Mouse (Mus musculus) erythroblast, embryonic 14.5 days (primary cell): ENCODE data around the gene Olfr657. TPM values are rescaled to one million over a fixed set of nuclear protein-coding genes. Genes with fewer than 3 reads are reported as not detected.

Experiments used
- H3K27me3 ChIP-seq: 2 replicates; pipeline ENCODE4 v1.6.1; 2012; ENCODE audit warnings: inconsistent platforms; ENCODE audit not compliant: control insufficient read depth
- H3K36me3 ChIP-seq: 2 replicates; pipeline ENCODE4 v1.6.1; 2012; ENCODE audit warnings: mild to moderate bottlenecking, inconsistent platforms; ENCODE audit not compliant: control insufficient read depth
- H3K4me1 ChIP-seq: 2 replicates; pipeline ENCODE4 v1.6.1; 2012; ENCODE audit warnings: inconsistent platforms; ENCODE audit not compliant: control insufficient read depth
- H3K4me3 ChIP-seq: replicated peaks from 2 replicates; pipeline ENCODE3; 2012; ENCODE audit warnings: moderate library complexity, mild to moderate bottlenecking, inconsistent platforms
- H3K9me3 ChIP-seq: 2 replicates; pipeline ENCODE4 v1.6.1; 2012; ENCODE audit warnings: low read length, inconsistent platforms, mixed read lengths; ENCODE audit not compliant: control insufficient read depth
- GATA1 ChIP-seq: IDR thresholded peaks from 2 replicates; pipeline ENCODE4 v1.6.1; 2012; ENCODE audit warnings: low read length, inconsistent platforms, mixed read lengths
- TAL1 ChIP-seq: IDR thresholded peaks from 3 replicates; pipeline ENCODE4 v1.6.1; 2012; ENCODE audit warnings: low read length, inconsistent platforms, mixed read lengths
- polyA plus RNA-seq: library from polyadenylated mRNA; stranded (reverse); fragments of >175 nt; gene quantifications from 2 replicates; pipeline ENCODE4 v1.2.3, GENCODE M21; 2012

Olfr657 gene
- polyA plus RNA-seq, 1 experiment, result not detected

- H3K4me3 ChIP-seq, result no peak within 1 kb of the TSS
- no peaks in the 10 kb centered on the region for H3K27me3 ChIP-seq
- no peaks in the 10 kb centered on the region for H3K36me3 ChIP-seq
- H3K4me1 ChIP-seq, result no peaks in the 10 kb centered on the region
- peaks cover 3% of the 10 kb centered on the region; the same call in 1 of the 2 replicates for H3K9me3 ChIP-seq
- no peak for TF ChIP-seq GATA1
- TF ChIP-seq TAL1, result no peak
These were observed 22.4 kb downstream of the Olfr657 start, which contains the start of gene Olfr658 for GRCm38 (mm10) chr7:104646841-104647482. Gene Olfr658 (minus strand): TSS chr7:104647305.

- TF ChIP-seq TAL1 (no peak), GATA1 (no peak)
- no peaks in the 10 kb centered on the region for H3K27me3 ChIP-seq
- no peaks in the 10 kb centered on the region for H3K4me1 ChIP-seq
- peaks cover 3% of the 10 kb centered on the region; the same call in 1 of the 2 replicates for H3K9me3 ChIP-seq
- H3K36me3 ChIP-seq, result no peaks in the 10 kb centered on the region
- no peak within 1 kb of the TSS for H3K4me3 ChIP-seq
These were observed 41.9 kb downstream of the Olfr657 start, which contains the start of gene Olfr659 for GRCm38 (mm10) chr7:104666453-104666852. Gene Olfr659 (plus strand): TSS chr7:104666753.

- Histone ChIP-seq H3K4me3 (no peak within 1 kb of the TSS), H3K27me3 (no peaks in the 10 kb centered on the region), H3K36me3 (no peaks in the 10 kb centered on the region), H3K4me1 (no peaks in the 10 kb centered on the region), H3K9me3 (0 out of 2 replicates have a peak, but pooled peaks cover 2% of the 10 kb centered on the region)
- TF ChIP-seq GATA1 (no peak), TAL1 (no peak)
These were observed 61.6 kb downstream of the Olfr657 start, which contains the start of gene Olfr661 for GRCm38 (mm10) chr7:104686201-104686600. Gene Olfr661 (plus strand): TSS chr7:104686501.

Other genes starting within 250 kb of the Olfr657 start
- not detected in 2 replicates for gene Trim30c, start 224.0 kb upstream of the Olfr657 start, polyA plus RNA-seq
- gene Trim30a, start 159.6 kb upstream of the Olfr657 start, polyA plus RNA-seq, result not detected in 2 replicates
- not detected in 2 replicates for gene Trim30d, start 116.9 kb upstream of the Olfr657 start, polyA plus RNA-seq
- not detected in 2 replicates for gene Olfr651, start 74.7 kb upstream of the Olfr657 start, polyA plus RNA-seq
- gene Olfr652, start 63.9 kb upstream of the Olfr657 start, polyA plus RNA-seq, result not detected in 2 replicates
- not detected in 2 replicates for gene Olfr653, start 47.5 kb upstream of the Olfr657 start, polyA plus RNA-seq
- not detected in 2 replicates for gene Olfr654, start 37.8 kb upstream of the Olfr657 start, polyA plus RNA-seq
- not detected in 2 replicates for gene Olfr655, start 23.0 kb upstream of the Olfr657 start, polyA plus RNA-seq
- gene Olfr656, start 10.8 kb upstream of the Olfr657 start, polyA plus RNA-seq, result not detected in 2 replicates
- gene Olfr658, start 22.5 kb downstream of the Olfr657 start, polyA plus RNA-seq, result not detected in 2 replicates
- not detected in 2 replicates for gene Olfr659, start 42.0 kb downstream of the Olfr657 start, polyA plus RNA-seq
- gene Olfr661, start 61.7 kb downstream of the Olfr657 start, polyA plus RNA-seq, result not detected in 2 replicates
- gene Usp17le, start 152.7 kb downstream of the Olfr657 start, polyA plus RNA-seq, result not detected in 2 replicates
- not detected in 2 replicates for gene Usp17lb, start 217.8 kb downstream of the Olfr657 start, polyA plus RNA-seq
- gene Usp17la, start 232.2 kb downstream of the Olfr657 start, polyA plus RNA-seq, result not detected in 2 replicates